Mouse (Mus musculus) bone marrow, adult 2 months (tissue): ENCODE results near the gene Hrasls.

ENCODE experiments used
- CTCF ChIP-seq: fragments of 200-500 bp; IDR thresholded peaks from 2 replicates; pipeline ENCODE4 v1.5.1; 2011; ENCODE audit warnings: low read length, control low read depth; ENCODE audit not compliant: control insufficient read depth, insufficient read depth
- POLR2A ChIP-seq: fragments of 200-500 bp; IDR thresholded peaks from 2 replicates; pipeline ENCODE4 v1.6.1; 2011; ENCODE audit warnings: low read depth, mild to moderate bottlenecking, control low read depth, low read length, borderline replicate concordance; ENCODE audit not compliant: control insufficient read depth

DNA sequence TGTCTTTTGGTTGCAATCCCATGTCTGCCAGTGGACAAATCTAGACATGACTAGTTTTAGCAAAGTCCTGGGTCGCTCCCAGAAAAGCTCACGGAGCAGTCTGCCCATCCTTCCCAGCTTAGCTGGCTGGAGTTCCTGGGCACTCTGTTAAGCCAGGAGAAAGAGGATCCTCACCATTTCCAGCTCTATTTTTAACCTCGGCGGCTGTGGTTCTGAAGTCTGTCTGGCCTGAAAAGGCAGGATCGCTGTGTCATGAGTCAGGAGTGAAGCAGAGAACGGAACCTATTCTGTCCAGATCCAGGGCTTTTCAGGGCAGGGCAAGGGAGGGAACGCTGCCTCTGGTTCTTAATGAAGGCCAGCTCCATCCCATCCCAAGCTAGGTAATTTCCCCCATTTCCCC is 654 bp upstream of the Hrasls start:
- TF ChIP-seq POLR2A (no peak), CTCF (no peak)
